Mouse (Mus musculus) T-helper 17 cell (primary cell): ENCODE measurements around the gene Acadvl.

ENCODE experiments used
- in situ Hi-C, 2 experiments: fragments of 300-600 bp; cut with MboI, MseI; formaldehyde crosslinking; loops; 1 replicate in 1 of 2; 2 replicates in 1 of 2; pipeline ENCODE4 v1.15.1; 2025; ENCODE audit warnings: high pct_unique_total_duplicates in 2 of 2

The Acadvl gene

GRCm38 (mm10) chr11:69983377-69983776, 31.8 kb downstream of the Acadvl start:
- in situ Hi-C loops: no loop called here

GRCm38 (mm10) chr11:69982877-69983276, 32.3 kb downstream of the Acadvl start:
- in situ Hi-C loops: no loop called here

- in situ Hi-C loops: no loop called here
Measured at GRCm38 (mm10) chr11:69982225-69982624, 33.0 kb downstream of the Acadvl start, which contains the start of gene Elp5. TSS of gene Elp5 (minus strand) at chr11:69982517.

- in situ Hi-C loops: no loop called here
Measured at GRCm38 (mm10) chr11:69981141-69981762, 34.0 kb downstream of the Acadvl start, which contains the start of gene Ctdnep1. TSS of gene Ctdnep1 (plus strand) at chr11:69981156.

- in situ Hi-C loops: no loop called here
Measured at GRCm38 (mm10) chr11:69980196-69981140, 34.7 kb downstream of the Acadvl start.

GRCm38 (mm10) chr11:69979827-69980195, 35.4 kb downstream of the Acadvl start:
- in situ Hi-C loops: no loop called here

- in situ Hi-C loops: no loop called here
Measured at GRCm38 (mm10) chr11:69976271-69976670, 38.9 kb downstream of the Acadvl start.

GRCm38 (mm10) chr11:69974907-69975306, 40.3 kb downstream of the Acadvl start:
- in situ Hi-C loops: no loop called here

- in situ Hi-C loops: no loop called here
Measured at GRCm38 (mm10) chr11:69970775-69971174, 44.4 kb downstream of the Acadvl start.

- in situ Hi-C loops: no loop called here
Measured at GRCm38 (mm10) chr11:69970222-69970621, 45.0 kb downstream of the Acadvl start.

- in situ Hi-C loops: no loop called here
Measured at GRCm38 (mm10) chr11:69968793-69969192, 46.4 kb downstream of the Acadvl start.

GRCm38 (mm10) chr11:69966860-69967517, 48.2 kb downstream of the Acadvl start:
- in situ Hi-C loops: no loop called here

- in situ Hi-C loops: no loop called here
Measured at GRCm38 (mm10) chr11:69966006-69966859, 49.0 kb downstream of the Acadvl start.

GRCm38 (mm10) chr11:69965271-69966005, 49.8 kb downstream of the Acadvl start:
- in situ Hi-C loops: no loop called here

GRCm38 (mm10) chr11:69964650-69965270, 50.5 kb downstream of the Acadvl start, which contains the start of gene Cldn7:
TSS of gene Cldn7 (plus strand) at chr11:69964779.
- in situ Hi-C loops: no loop called here

GRCm38 (mm10) chr11:69961841-69962240, 53.4 kb downstream of the Acadvl start:
- in situ Hi-C loops: no loop called here

GRCm38 (mm10) chr11:69960616-69961015, 54.6 kb downstream of the Acadvl start:
- in situ Hi-C loops: no loop called here
